Mouse (Mus musculus) kidney, embryonic 16.5 days (tissue): ENCODE results near the gene Cab39. TPM values are rescaled to one million over a fixed set of nuclear protein-coding genes. Genes with fewer than 3 reads are reported as not detected.

Experiments used
- ATAC-seq: fragments of 200-750 bp; cut with Nextera tagmentation; 2 replicates; pipeline ENCODE4 v1.8.0; 2017; ENCODE audit warnings: moderate TSS enrichment; ENCODE audit not compliant: low FRiP score, low TSS enrichment
- H3K27ac ChIP-seq: fragments of 300-500 bp; sonication (generic); 2 replicates; pipeline ENCODE4 v1.5.1; 2014; ENCODE audit warnings: low read length
- H3K27me3 ChIP-seq: fragments of 300-500 bp; sonication (generic); 2 replicates; pipeline ENCODE4 v1.6.1; 2014; ENCODE audit warnings: low read length, control low read depth, mixed read lengths; ENCODE audit not compliant: insufficient read depth
- H3K36me3 ChIP-seq: fragments of 300-500 bp; sonication (generic); 2 replicates; pipeline ENCODE4 v1.6.1; 2014; ENCODE audit warnings: low read length, control low read depth, mixed read lengths; ENCODE audit not compliant: insufficient read depth
- H3K4me1 ChIP-seq: fragments of 300-500 bp; sonication (generic); 2 replicates; pipeline ENCODE4 v1.6.1; 2014; ENCODE audit warnings: low read length, control low read depth, mixed read lengths; ENCODE audit not compliant: insufficient read depth
- H3K4me2 ChIP-seq: fragments of 300-500 bp; sonication (generic); replicated peaks from 2 replicates; pipeline ENCODE4 v1.6.1; 2014; ENCODE audit warnings: low read depth, low read length
- H3K4me3 ChIP-seq: fragments of 300-500 bp; sonication (generic); 2 replicates; pipeline ENCODE4 v1.5.1; 2014; ENCODE audit warnings: mild to moderate bottlenecking, low read length
- H3K9ac ChIP-seq: fragments of 300-500 bp; sonication (generic); replicated peaks from 2 replicates; pipeline ENCODE4 v1.6.1; 2014; ENCODE audit warnings: low read length
- H3K9me3 ChIP-seq: fragments of 300-500 bp; sonication (generic); 2 replicates; pipeline ENCODE4 v1.6.1; 2016; ENCODE audit warnings: low read length, control low read depth
- WGBS: fragments of 180-500 bp; shearing (Covaris S2); extraction: QIAGEN DNeasy Blood & Tissue Kit; methylation state at CpG from one replicate; pipeline ENCODE4 v1.1.7; 2014; 5-methylcytosine and 5-hydroxymethylcytosine counted together
- polyA plus RNA-seq: library from polyadenylated mRNA; unstranded; fragments of >200 nt; fragmentation: Nextera tagmentation; extraction: Ambion mirVana; gene quantifications from 2 replicates; pipeline ENCODE4 v1.2.1, GENCODE M21; 2015

Gene Cab39
- polyA plus RNA-seq, 1 experiment from 2014 or later: 26.9 TPM

GRCm38 (mm10) chr1:85856266-85856665 lies 63.0 kb downstream of the Cab39 start:
- no peak for ATAC-seq
- peaks cover 2% of the 10 kb centered on the region; the same call in 1 of the 2 replicates for H3K9me3 ChIP-seq
- H3K36me3 ChIP-seq: peaks cover 10% of the 10 kb centered on the region; the same call in 1 of the 2 replicates
- no peak overlapping the region for H3K27ac ChIP-seq
- H3K4me1 ChIP-seq: 0 out of 2 replicates have a peak, but pooled peaks cover 2% of the 10 kb centered on the region
- no peak overlapping the region for H3K4me2 ChIP-seq
- no peaks in the 10 kb centered on the region for H3K27me3 ChIP-seq
- H3K4me3 ChIP-seq: no peak overlapping the region
- no peak overlapping the region for H3K9ac ChIP-seq
- WGBS: 86% methylated on average over 3 of the region's 3 CpGs

GRCm38 (mm10) chr1:85857261-85857754 lies 64.1 kb downstream of the Cab39 start:
- Histone ChIP-seq H3K27me3 (no peaks in the 10 kb centered on the region), H3K4me1 (0 out of 2 replicates have a peak, but pooled peaks cover 2% of the 10 kb centered on the region), H3K4me3 (no peak overlapping the region), H3K27ac (no peak overlapping the region), H3K4me2 (no peak overlapping the region), H3K36me3 (0 out of 2 replicates have a peak, but pooled peaks cover under 1% of the 10 kb centered on the region), H3K9me3 (peaks cover 10% of the 10 kb centered on the region), H3K9ac (no peak overlapping the region)
- WGBS: 75% methylated on average over 6 of the region's 6 CpGs
- no peak for ATAC-seq

- H3K4me1 ChIP-seq: no peaks in the 10 kb centered on the region
- WGBS: 89% methylated on average over 10 of the region's 10 CpGs
- peaks cover 13% of the 10 kb centered on the region for H3K9me3 ChIP-seq
- H3K4me2 ChIP-seq: no peak overlapping the region
- H3K27ac ChIP-seq: no peak overlapping the region
- H3K27me3 ChIP-seq: no peaks in the 10 kb centered on the region
- ATAC-seq: no peak
- H3K9ac ChIP-seq: no peak overlapping the region
- H3K36me3 ChIP-seq: no peaks in the 10 kb centered on the region
- H3K4me3 ChIP-seq: no peak overlapping the region
Observed at GRCm38 (mm10) chr1:85864383-85864782, 71.1 kb downstream of the Cab39 start.

GRCm38 (mm10) chr1:85870001-85870400 lies 76.8 kb downstream of the Cab39 start:
- Histone ChIP-seq H3K4me2 (no peak overlapping the region), H3K4me3 (no peak overlapping the region), H3K9ac (no peak overlapping the region), H3K36me3 (no peaks in the 10 kb centered on the region), H3K9me3 (peaks cover 5% of the 10 kb centered on the region), H3K4me1 (no peaks in the 10 kb centered on the region), H3K27ac (no peak overlapping the region), H3K27me3 (no peaks in the 10 kb centered on the region)
- no peak for ATAC-seq
- 89% methylated on average over 7 of the region's 7 CpGs for WGBS

- Histone ChIP-seq H3K9me3 (peaks cover 9% of the 10 kb centered on the region), H3K4me1 (no peaks in the 10 kb centered on the region), H3K9ac (no peak overlapping the region), H3K27me3 (no peaks in the 10 kb centered on the region), H3K4me3 (no peak overlapping the region), H3K36me3 (no peaks in the 10 kb centered on the region), H3K4me2 (no peak overlapping the region), H3K27ac (no peak overlapping the region)
- 73% methylated on average over 2 of the region's 2 CpGs for WGBS
- ATAC-seq: no peak
Observed at GRCm38 (mm10) chr1:85870546-85870945, 77.3 kb downstream of the Cab39 start.

DNA sequence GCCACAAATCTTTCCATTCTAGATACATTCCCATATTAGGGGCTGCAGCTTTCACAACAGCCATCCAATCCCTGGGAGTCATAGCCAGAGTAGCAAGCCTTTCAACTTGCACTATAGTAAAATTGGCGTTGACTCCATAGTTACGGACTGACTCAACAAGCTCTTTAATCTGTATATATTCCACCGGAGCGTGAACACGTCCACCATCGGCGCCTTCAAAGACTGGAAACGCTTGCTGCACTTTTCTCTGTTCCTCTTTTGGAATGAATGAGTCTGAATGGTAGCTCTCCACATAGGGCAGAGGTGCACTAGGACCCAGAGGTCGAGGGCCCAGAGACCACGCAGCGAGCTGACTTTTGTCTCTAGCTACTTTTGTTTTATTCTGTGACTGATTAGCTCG lies 88.8 kb downstream of the Cab39 start:
- Histone ChIP-seq H3K4me1 (no peaks in the 10 kb centered on the region), H3K9me3 (peaks cover 29% of the 10 kb centered on the region), H3K4me3 (no peak overlapping the region), H3K27ac (no peak overlapping the region), H3K27me3 (no peaks in the 10 kb centered on the region), H3K9ac (no peak overlapping the region), H3K36me3 (0 out of 2 replicates have a peak, but pooled peaks cover 3% of the 10 kb centered on the region), H3K4me2 (no peak overlapping the region)
- ATAC-seq: no peak
- WGBS: 92% methylated on average over 12 of the region's 12 CpGs

GRCm38 (mm10) chr1:85887221-85887620 lies 94.0 kb downstream of the Cab39 start:
- H3K36me3 ChIP-seq: no peaks in the 10 kb centered on the region
- H3K9ac ChIP-seq: no peak overlapping the region
- 84% methylated on average over 7 of the region's 7 CpGs for WGBS
- H3K4me1 ChIP-seq: no peaks in the 10 kb centered on the region
- peaks cover 8% of the 10 kb centered on the region; the same call in 1 of the 2 replicates for H3K9me3 ChIP-seq
- no peak overlapping the region for H3K4me3 ChIP-seq
- no peak overlapping the region for H3K4me2 ChIP-seq
- H3K27me3 ChIP-seq: no peaks in the 10 kb centered on the region
- no peak overlapping the region for H3K27ac ChIP-seq
- no peak for ATAC-seq

GRCm38 (mm10) chr1:85894231-85894747 lies 101.0 kb downstream of the Cab39 start, which contains the start of gene Itm2c:
TSS of gene Itm2c (plus strand) at chr1:85894281.
- under 1% methylated on average over 35 of the region's 35 CpGs for WGBS
- Histone ChIP-seq H3K4me2 (peak within 1 kb of the TSS; percentile 82), H3K27ac (peak within 1 kb of the TSS; percentile 88), H3K9ac (peak within 1 kb of the TSS; percentile 83), H3K9me3 (no peaks in the 10 kb centered on the region), H3K27me3 (no peaks in the 10 kb centered on the region), H3K4me3 (peak within 1 kb of the TSS; percentile 83), H3K36me3 (no peaks in the 10 kb centered on the region), H3K4me1 (peaks cover 40% of the 10 kb centered on the region)
- ATAC-seq: peak; percentile 87

- peaks cover 45% of the 10 kb centered on the region for H3K4me1 ChIP-seq
- H3K27ac ChIP-seq: peak overlapping the region; percentile 88
- WGBS: 1% methylated on average over 30 of the region's 30 CpGs
- peak overlapping the region; percentile 83 for H3K4me3 ChIP-seq
- H3K9me3 ChIP-seq: no peaks in the 10 kb centered on the region
- H3K9ac ChIP-seq: peak overlapping the region; percentile 83
- peak overlapping the region; percentile 82 for H3K4me2 ChIP-seq
- H3K27me3 ChIP-seq: no peaks in the 10 kb centered on the region
- peak; percentile 31 for ATAC-seq
- no peaks in the 10 kb centered on the region for H3K36me3 ChIP-seq
Observed at GRCm38 (mm10) chr1:85894748-85895360, 101.6 kb downstream of the Cab39 start.

- peak overlapping the region; percentile 83 for H3K9ac ChIP-seq
- H3K4me3 ChIP-seq: peak overlapping the region; percentile 83
- no peaks in the 10 kb centered on the region for H3K27me3 ChIP-seq
- no peaks in the 10 kb centered on the region for H3K36me3 ChIP-seq
- 1% methylated on average over 15 of the region's 15 CpGs for WGBS
- no peaks in the 10 kb centered on the region for H3K9me3 ChIP-seq
- peak overlapping the region; percentile 82 for H3K4me2 ChIP-seq
- peak overlapping the region; percentile 88 for H3K27ac ChIP-seq
- ATAC-seq: peak; percentile 78
- peaks cover 51% of the 10 kb centered on the region for H3K4me1 ChIP-seq
Observed at GRCm38 (mm10) chr1:85895391-85895837, 102.2 kb downstream of the Cab39 start.
